Mouse (Mus musculus) CD4-positive helper T cell, adult 2 months (primary cell): ENCODE data around the gene Top2b.
A peak's percentile ranks its signal among the peaks of the same experiment; 100 is the strongest.

ENCODE experiments used
- DNase-seq: peaks from one replicate; pipeline ENCODE4 v3.0.0-alpha.2; 2012; ENCODE audit warnings: low read depth, missing footprints, low spot score

Top2b gene

GRCm38 (mm10) chr14:16414163-16414562, 49.2 kb downstream of the Top2b start:
- DNase-seq = no peak

- no peak for DNase-seq
Measured at GRCm38 (mm10) chr14:16427569-16427968, 62.6 kb downstream of the Top2b start.

- DNase-seq = no peak
Measured at GRCm38 (mm10) chr14:16431941-16432499, 67.0 kb downstream of the Top2b start.

GRCm38 (mm10) chr14:16432550-16432949, 67.6 kb downstream of the Top2b start:
- no peak for DNase-seq

- DNase-seq = peak; percentile 4
Measured at GRCm38 (mm10) chr14:16433206-16433605, 68.2 kb downstream of the Top2b start.

GRCm38 (mm10) chr14:16434396-16435171, 69.6 kb downstream of the Top2b start:
- peak; percentile 48 for DNase-seq

- no peak for DNase-seq
Measured at GRCm38 (mm10) chr14:16437386-16437785, 72.4 kb downstream of the Top2b start.

GRCm38 (mm10) chr14:16439385-16440126, 74.6 kb downstream of the Top2b start:
- no peak for DNase-seq

GRCm38 (mm10) chr14:16444859-16445258, 79.9 kb downstream of the Top2b start:
- DNase-seq = no peak

GRCm38 (mm10) chr14:16447587-16447986, 82.6 kb downstream of the Top2b start:
- DNase-seq = peak; percentile 10

GRCm38 (mm10) chr14:16448269-16448987, 83.4 kb downstream of the Top2b start:
- DNase-seq = no peak

- DNase-seq = no peak
Measured at GRCm38 (mm10) chr14:16478606-16479323, 113.8 kb downstream of the Top2b start.

GRCm38 (mm10) chr14:16479521-16479920, 114.5 kb downstream of the Top2b start:
- no peak for DNase-seq

GRCm38 (mm10) chr14:16480621-16481020, 115.6 kb downstream of the Top2b start:
- DNase-seq = no peak

- no peak for DNase-seq
Measured at GRCm38 (mm10) chr14:16483656-16484380, 118.8 kb downstream of the Top2b start.
